Mouse (Mus musculus): Measurements from ENCODE around the gene Nfkbil1.

- TF ChIP-seq CTCF (IDR thresholded peaks at IDR 0.05), result peak; percentile 86
- TF ChIP-seq EP300 (IDR thresholded peaks at IDR 0.05), result no peak
Measured at GRCm38 (mm10) chr17:35254241-35255098, 18.9 kb upstream of the Nfkbil1 start.
